Mouse (Mus musculus) forebrain, embryonic 14.5 days (tissue): ENCODE results near the gene Serpina3a. TPM values are rescaled to one million over a fixed set of nuclear protein-coding genes. Genes with fewer than 3 reads are reported as not detected.
"Not testable (repeated sequence)": the region's sequence is repeated elsewhere in the genome, so short reads cannot be mapped to it uniquely, and the experiment has no call there.

Experiments
- ATAC-seq: fragments of 200-750 bp; cut with Nextera tagmentation; 2 replicates; pipeline ENCODE4 v1.8.0; 2017; ENCODE audit warnings: mild to moderate bottlenecking, moderate library complexity
- DNase-seq: peaks from one replicate; pipeline ENCODE4 v3.0.0-alpha.2; 2015; ENCODE audit warnings: low spot score
- H3K27ac ChIP-seq: fragments of 300-500 bp; sonication (generic); 2 replicates; pipeline ENCODE4 v1.5.1; 2014; ENCODE audit warnings: low read depth, mild to moderate bottlenecking, control low read depth, low read length, moderate library complexity
- H3K27me3 ChIP-seq: fragments of 300-500 bp; sonication (generic); replicated peaks from 2 replicates; pipeline ENCODE4 v1.6.1; 2014; ENCODE audit warnings: low read length, control low read depth, mixed read lengths; ENCODE audit not compliant: control insufficient read depth, insufficient read depth
- H3K36me3 ChIP-seq: fragments of 300-500 bp; sonication (generic); 2 replicates; pipeline ENCODE4 v1.6.1; 2014; ENCODE audit warnings: low read length, control low read depth; ENCODE audit not compliant: control insufficient read depth, insufficient read depth
- H3K4me1 ChIP-seq: fragments of 300-500 bp; sonication (generic); 2 replicates; pipeline ENCODE4 v1.6.1; 2014; ENCODE audit warnings: antibody characterized with exemption, low read length, control low read depth; ENCODE audit not compliant: control insufficient read depth, insufficient read depth
- H3K4me2 ChIP-seq: fragments of 300-500 bp; sonication (generic); 2 replicates; pipeline ENCODE4 v1.6.1; 2014; ENCODE audit warnings: mild to moderate bottlenecking, control low read depth, low read length
- H3K4me3 ChIP-seq: fragments of 300-500 bp; sonication (generic); 2 replicates; pipeline ENCODE4 v1.5.1; 2014; ENCODE audit warnings: low read depth, low read length, control low read depth
- H3K9ac ChIP-seq: fragments of 300-500 bp; sonication (generic); 2 replicates; pipeline ENCODE4 v1.6.1; 2014; ENCODE audit warnings: mild to moderate bottlenecking, low read length, control low read depth, moderate library complexity
- H3K9me3 ChIP-seq: fragments of 300-500 bp; sonication (generic); replicated peaks from 2 replicates; pipeline ENCODE4 v1.6.1; 2016; ENCODE audit warnings: low read length, control low read depth, mixed read lengths; ENCODE audit not compliant: control insufficient read depth
- WGBS: fragments of 180-500 bp; shearing (Covaris S2); extraction: QIAGEN DNeasy Blood & Tissue Kit; methylation state at CpG from one replicate; pipeline ENCODE4 v1.1.7; 2014; 5-methylcytosine and 5-hydroxymethylcytosine counted together
- polyA plus RNA-seq: library from polyadenylated mRNA; unstranded; fragments of >200 nt; fragmentation: Nextera tagmentation; extraction: Ambion mirVana; gene quantifications from 2 replicates; pipeline ENCODE4 v1.2.1, GENCODE M21; 2014

Gene Serpina3a
- polyA plus RNA-seq: not detected in 2 replicates

DNA sequence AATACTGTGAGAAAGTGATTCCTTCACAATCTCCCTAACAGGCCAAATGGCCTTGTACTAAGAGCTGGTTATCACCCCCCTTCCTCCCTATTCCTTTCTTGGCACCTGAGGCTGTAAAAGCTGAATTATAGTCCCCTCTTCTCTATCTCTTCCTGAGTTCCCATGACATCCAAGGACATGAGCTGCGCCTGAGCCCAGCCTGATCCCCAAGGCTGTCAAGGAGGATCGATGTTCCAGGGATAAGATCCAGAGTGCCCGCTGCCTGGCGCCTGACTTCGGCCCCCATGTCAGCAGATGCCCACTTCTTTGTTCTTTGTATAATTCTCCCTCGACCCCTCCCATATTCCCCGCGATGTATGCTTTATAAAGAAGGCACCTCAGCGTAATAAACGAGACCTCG, at the start of gene Serpina3a:
Serpina3a (plus strand) TSS at position 392 of the 400 bp plus-strand sequence.
- 85% methylated on average over 11 of the region's 11 CpGs for WGBS

DNA sequence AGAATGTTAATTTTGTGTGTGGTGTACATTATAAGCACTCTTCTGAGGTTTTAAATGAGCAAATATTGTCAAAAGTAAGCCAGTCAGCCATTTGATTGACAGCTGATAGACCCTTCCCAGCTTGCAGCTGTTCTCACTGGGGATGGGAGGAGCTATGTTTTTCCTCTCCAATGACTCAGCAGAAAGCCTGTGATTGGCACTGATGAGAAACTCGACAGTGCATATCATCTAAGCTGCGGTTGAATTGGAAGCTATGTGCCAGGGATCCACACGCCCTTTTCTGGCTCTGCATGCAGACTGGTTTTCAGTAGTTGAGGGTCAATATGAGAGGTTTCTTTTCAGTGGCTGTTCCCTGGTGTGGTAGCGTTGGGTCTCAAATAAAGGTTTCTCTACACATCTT, 48.0 kb upstream of the Serpina3a start:
- Histone ChIP-seq H3K4me3 (no peak overlapping the region), H3K9me3 (no peaks in the 10 kb centered on the region), H3K9ac (no peak overlapping the region), H3K27me3 (no peaks in the 10 kb centered on the region), H3K4me1 (no peaks in the 10 kb centered on the region), H3K4me2 (no peak overlapping the region), H3K27ac (no peak overlapping the region), H3K36me3 (no peaks in the 10 kb centered on the region)
- WGBS: 52% methylated on average over 4 of the region's 4 CpGs
- ATAC-seq (no peak), DNase-seq (peak; percentile 14)

More for the DNA sequence above, at the start of gene Serpina3a:
- H3K27me3 ChIP-seq, H3K9ac ChIP-seq, H3K4me2 ChIP-seq, H3K9me3 ChIP-seq, ATAC-seq, H3K4me3 ChIP-seq, H3K36me3 ChIP-seq, H3K4me1 ChIP-seq, H3K27ac ChIP-seq, DNase-seq: not testable (repeated sequence)

DNA sequence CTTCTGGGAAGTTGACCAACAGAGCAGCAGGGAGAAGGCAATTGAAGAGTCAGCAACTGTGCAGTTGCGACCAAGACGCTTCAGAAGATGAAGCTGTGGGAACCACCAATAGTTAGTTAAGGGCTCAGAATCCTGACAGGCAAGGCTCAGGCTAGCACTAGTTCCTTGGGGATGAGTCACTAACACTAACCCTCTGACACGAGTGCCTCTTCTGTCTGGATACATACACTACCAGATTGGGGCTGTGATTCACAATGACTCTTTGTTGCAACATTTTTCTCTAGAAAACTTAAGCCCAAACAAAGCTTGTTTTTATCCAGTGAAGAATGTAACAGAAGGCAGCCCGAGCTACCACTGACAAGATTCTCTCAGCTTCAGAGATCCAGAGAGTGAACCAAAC, 47.5 kb upstream of the Serpina3a start:
- Histone ChIP-seq H3K27me3 (no peaks in the 10 kb centered on the region), H3K9ac (no peak overlapping the region), H3K27ac (no peak overlapping the region), H3K4me1 (no peaks in the 10 kb centered on the region), H3K36me3 (no peaks in the 10 kb centered on the region), H3K4me3 (no peak overlapping the region), H3K9me3 (no peaks in the 10 kb centered on the region), H3K4me2 (no peak overlapping the region)
- ATAC-seq: no peak
- WGBS: 76% methylated on average over 4 of the region's 4 CpGs
- DNase-seq: no peak

DNA sequence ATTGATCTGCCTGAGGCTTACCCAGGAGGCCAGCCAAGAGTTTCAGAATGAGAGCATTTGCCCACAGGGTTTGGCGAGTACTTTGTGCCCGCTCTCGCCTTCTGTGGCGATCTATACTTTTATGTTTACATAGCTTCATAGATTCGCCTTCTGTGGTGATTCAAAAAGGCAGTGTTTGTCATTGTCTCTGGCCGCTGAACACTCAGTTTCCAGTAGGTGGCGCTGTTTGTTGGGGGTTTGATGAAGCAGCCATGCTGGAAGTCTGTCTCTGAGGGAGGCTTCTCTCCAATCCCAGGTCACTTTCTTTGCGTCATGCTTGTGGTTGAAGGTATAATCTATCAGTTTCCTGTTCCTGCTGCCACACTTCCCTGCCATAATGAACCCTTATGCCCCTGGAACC, 46.3 kb upstream of the Serpina3a start:
- H3K27me3 ChIP-seq: no peaks in the 10 kb centered on the region
- no peak overlapping the region for H3K9ac ChIP-seq
- H3K4me1 ChIP-seq: no peaks in the 10 kb centered on the region
- H3K27ac ChIP-seq: no peak overlapping the region
- H3K4me2 ChIP-seq: no peak overlapping the region
- ATAC-seq (no peak), DNase-seq (peak; percentile 74)
- 14% methylated on average over 8 of the region's 8 CpGs for WGBS
- H3K4me3 ChIP-seq: no peak overlapping the region
- no peaks in the 10 kb centered on the region for H3K9me3 ChIP-seq
- no peaks in the 10 kb centered on the region for H3K36me3 ChIP-seq

- Histone ChIP-seq H3K9me3 (no peaks in the 10 kb centered on the region), H3K36me3 (no peaks in the 10 kb centered on the region), H3K9ac (peak overlapping the region; percentile 26; the same call in 1 of the 2 replicates), H3K4me1 (no peaks in the 10 kb centered on the region), H3K27ac (no peak overlapping the region), H3K4me3 (0 out of 2 replicates have a peak overlapping the region, but pooled peaks have one; percentile 8), H3K27me3 (no peaks in the 10 kb centered on the region), H3K4me2 (peak overlapping the region; percentile 37; the same call in 1 of the 2 replicates)
- WGBS: 17% methylated on average over 4 of the region's 4 CpGs
- peak; percentile 80 for ATAC-seq
- peak; percentile 86 for DNase-seq
Measured at GRCm38 (mm10) chr12:104067549-104067948, 45.0 kb upstream of the Serpina3a start.

GRCm38 (mm10) chr12:104069620-104070019, 42.9 kb upstream of the Serpina3a start:
- WGBS: 5% methylated on average over 2 of the region's 2 CpGs
- no peaks in the 10 kb centered on the region for H3K9me3 ChIP-seq
- H3K4me2 ChIP-seq: no peak overlapping the region
- ATAC-seq (peak; percentile 44; the same call in 1 of the 2 replicates), DNase-seq (peak; percentile 88)
- H3K27ac ChIP-seq: no peak overlapping the region
- H3K36me3 ChIP-seq: no peaks in the 10 kb centered on the region
- no peaks in the 10 kb centered on the region for H3K4me1 ChIP-seq
- no peaks in the 10 kb centered on the region for H3K27me3 ChIP-seq
- H3K9ac ChIP-seq: no peak overlapping the region
- H3K4me3 ChIP-seq: no peak overlapping the region

DNA sequence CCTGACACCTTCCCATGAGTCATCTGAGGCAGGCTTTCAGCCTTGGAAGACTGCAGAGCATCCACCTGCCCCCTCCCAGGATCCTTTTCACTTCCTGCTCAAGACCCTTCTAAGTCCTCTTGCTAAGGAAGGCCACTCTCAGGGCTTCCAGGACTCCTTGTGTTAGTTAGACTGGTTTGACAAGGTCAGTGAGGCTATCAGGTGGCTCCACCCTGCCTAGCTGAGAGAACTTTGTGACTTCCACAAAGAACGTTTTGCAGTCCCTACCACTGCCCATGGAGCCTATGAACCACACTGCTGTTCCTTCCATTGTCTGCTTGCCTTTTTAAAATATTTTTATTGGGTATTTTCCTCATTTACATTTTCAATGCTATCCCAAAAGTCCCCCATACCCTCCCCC, 40.8 kb upstream of the Serpina3a start:
- ATAC-seq (no peak), DNase-seq (no peak)
- no peaks in the 10 kb centered on the region for H3K36me3 ChIP-seq
- H3K4me1 ChIP-seq: no peaks in the 10 kb centered on the region
- H3K27me3 ChIP-seq: no peaks in the 10 kb centered on the region
- H3K4me2 ChIP-seq: no peak overlapping the region
- no peak overlapping the region for H3K4me3 ChIP-seq
- 52% methylated on average over 1 of the region's 1 CpGs for WGBS
- no peak overlapping the region for H3K27ac ChIP-seq
- no peak overlapping the region for H3K9ac ChIP-seq
- H3K9me3 ChIP-seq: no peaks in the 10 kb centered on the region

DNA sequence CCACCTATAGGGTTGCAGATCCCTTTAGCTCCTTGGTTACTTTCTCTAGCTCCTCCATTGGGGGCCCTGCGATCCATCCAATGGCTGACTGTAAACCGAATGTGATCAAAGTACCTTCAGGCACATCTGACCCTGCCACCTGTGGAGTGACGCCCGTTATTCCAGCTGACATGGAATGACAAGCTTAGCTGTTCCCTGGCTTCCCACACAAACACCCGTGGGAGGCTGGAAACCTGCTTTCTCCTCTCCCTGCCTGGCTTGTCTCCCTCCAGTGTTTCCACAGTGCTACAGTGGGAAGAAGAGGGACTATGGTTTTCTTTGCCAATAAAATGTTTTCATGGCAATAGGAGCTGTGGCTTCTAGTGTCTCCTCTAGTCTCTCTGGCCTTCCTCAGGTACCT, 40.2 kb upstream of the Serpina3a start:
- Histone ChIP-seq H3K4me2 (no peak overlapping the region), H3K27ac (no peak overlapping the region), H3K9me3 (no peaks in the 10 kb centered on the region), H3K9ac (no peak overlapping the region), H3K36me3 (no peaks in the 10 kb centered on the region), H3K4me3 (no peak overlapping the region), H3K27me3 (no peaks in the 10 kb centered on the region), H3K4me1 (no peaks in the 10 kb centered on the region)
- DNase-seq (no peak), ATAC-seq (no peak)
- WGBS: 72% methylated on average over 5 of the region's 5 CpGs

GRCm38 (mm10) chr12:104090119-104090518, 22.4 kb upstream of the Serpina3a start:
- Histone ChIP-seq H3K9me3 (no peaks in the 10 kb centered on the region), H3K9ac (no peak overlapping the region), H3K27me3 (no peaks in the 10 kb centered on the region), H3K4me3 (no peak overlapping the region), H3K4me1 (no peaks in the 10 kb centered on the region), H3K4me2 (no peak overlapping the region), H3K36me3 (no peaks in the 10 kb centered on the region), H3K27ac (no peak overlapping the region)
- 77% methylated on average over 2 of the region's 2 CpGs for WGBS
- DNase-seq (no peak), ATAC-seq (no peak)
